Mouse (Mus musculus) brain, embryonic 14.5 days (tissue): ENCODE measurements around the gene Slc38a7.

Source experiments
- CTCF ChIP-seq: fragments of 200-500 bp; IDR thresholded peaks from 2 replicates; pipeline ENCODE4 v1.5.1; 2012; ENCODE audit warnings: inconsistent platforms, mild to moderate bottlenecking, moderate library complexity, borderline replicate concordance; ENCODE audit not compliant: insufficient read depth, insufficient read length; ENCODE audit errors: extremely low read depth
- POLR2A ChIP-seq: fragments of 200-500 bp; IDR thresholded peaks from 2 replicates; pipeline ENCODE4 v1.6.1; 2012; ENCODE audit warnings: mild to moderate bottlenecking, inconsistent platforms, borderline replicate concordance; ENCODE audit not compliant: poor library complexity, insufficient read depth, insufficient read length, severe bottlenecking; ENCODE audit errors: extremely low read depth

DNA sequence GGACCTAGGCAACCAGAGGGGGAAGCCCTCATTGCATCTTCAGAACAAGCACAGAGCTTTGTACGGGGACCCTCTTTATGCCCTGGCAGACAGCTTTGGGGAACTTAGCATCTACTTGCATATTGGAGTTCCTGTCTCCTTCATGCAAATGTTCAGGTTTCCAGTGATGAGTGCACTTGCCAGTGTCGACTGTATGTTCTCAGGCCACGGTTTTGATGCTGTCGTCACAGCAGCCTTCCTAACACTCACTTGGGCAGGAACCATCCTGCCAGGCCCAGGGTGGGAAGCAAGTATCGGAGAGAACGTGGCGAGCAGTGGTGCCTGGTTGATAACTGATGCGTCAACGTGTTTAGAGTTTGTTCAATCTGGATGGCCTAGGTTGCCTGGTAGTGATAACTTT is 28.9 kb upstream of the Slc38a7 start:
- TF ChIP-seq POLR2A = no peak
- TF ChIP-seq CTCF = no peak
